Mouse (Mus musculus) heart, postnatal 0 days (tissue): ENCODE measurements around the gene Lrp2.

Source experiments
- CTCF ChIP-seq: IDR thresholded peaks from 2 replicates; pipeline ENCODE4 v1.5.1; 2016; ENCODE audit warnings: antibody characterized with exemption, control low read depth, low read depth
- EP300 ChIP-seq: IDR thresholded peaks from 2 replicates; pipeline ENCODE4 v1.6.1; 2016; ENCODE audit warnings: antibody characterized with exemption, low read depth

- TF ChIP-seq CTCF (no peak), EP300 (no peak)
These were observed 39.0 kb downstream of the Lrp2 start for GRCm38 (mm10) chr2:69546823-69547222.
